Mouse (Mus musculus): ENCODE measurements around the gene BC049762. TPM values are rescaled to one million over a fixed set of nuclear protein-coding genes. Genes with fewer than 3 reads are reported as not detected.
A peak's percentile ranks its signal among the peaks of the same experiment; 100 is the strongest.

BC049762 gene
- polyA plus RNA-seq, 1 experiment from 2014 or later, result not detected

- peaks cover 6% of the 10 kb centered on the region for H3K9me3 ChIP-seq (ENCODE audit: control insufficient read depth, low read length)
- no peak overlapping the region for H3K4me2 ChIP-seq (ENCODE audit: low read length)
- H3K36me3 ChIP-seq (ENCODE audit: control insufficient read depth, insufficient read depth, low read length), result no peaks in the 10 kb centered on the region
- 52% methylated on average over 2 of the region's 2 CpGs for WGBS
- H3K9ac ChIP-seq (ENCODE audit: low read length), result no peak overlapping the region
- 0 out of 4 replicates have a peak overlapping the region, but pooled peaks of 1 of the 2 experiments have one; percentile 5 for H3K27ac ChIP-seq (replicated peaks in 1 of 2; ENCODE audit: control insufficient read depth in 1 of 2, insufficient read depth in 1 of 2, low read depth in 2 of 2, low read length in 2 of 2)
- peaks cover 3 to 8% of the 10 kb centered on the region in 2 experiments; a peak in 1 of 4 replicates for H3K4me1 ChIP-seq (ENCODE audit: control insufficient read depth in 2 of 2, insufficient read depth in 2 of 2, low read length in 2 of 2)
- ATAC-seq (ENCODE audit: insufficient number of reproducible peaks, insufficient read depth, low FRiP score, low read depth), result no peak
- H3K4me3 ChIP-seq (ENCODE audit: control insufficient read depth in 1 of 2, insufficient read depth in 1 of 2, low read depth in 1 of 2, low read length in 2 of 2), result no peak overlapping the region
- peaks cover 17% of the 10 kb centered on the region; the same call in 1 of the 2 replicates for H3K27me3 ChIP-seq (ENCODE audit: control insufficient read depth, insufficient read depth, low read length)
Observed at GRCm38 (mm10) chr11:51293956-51294530, 31.2 kb upstream of the BC049762 start.

- Histone ChIP-seq H3K4me2 (ENCODE audit: low read length) (peak overlapping the region; percentile 91), H3K36me3 (ENCODE audit: control insufficient read depth, insufficient read depth, low read length) (no peaks in the 10 kb centered on the region), H3K4me3 (ENCODE audit: control insufficient read depth in 1 of 2, insufficient read depth in 1 of 2, low read depth in 1 of 2, low read length in 2 of 2) (peak overlapping the region; percentile 60 to 90), H3K9ac (ENCODE audit: low read length) (peak overlapping the region; percentile 66), H3K27ac (replicated peaks in 1 of 2; ENCODE audit: control insufficient read depth in 1 of 2, insufficient read depth in 1 of 2, low read depth in 2 of 2, low read length in 2 of 2) (peak overlapping the region in 1 of 2 experiments; percentile 55; a peak in 2 of 4 replicates), H3K4me1 (ENCODE audit: control insufficient read depth in 2 of 2, insufficient read depth in 2 of 2, low read length in 2 of 2) (peaks cover 3 to 9% of the 10 kb centered on the region in 2 experiments; a peak in 1 of 4 replicates), H3K27me3 (ENCODE audit: control insufficient read depth, insufficient read depth, low read length) (peaks cover 17% of the 10 kb centered on the region; the same call in 1 of the 2 replicates), H3K9me3 (ENCODE audit: control insufficient read depth, low read length) (peaks cover 2% of the 10 kb centered on the region)
- peak; percentile 70 for ATAC-seq (ENCODE audit: insufficient number of reproducible peaks, insufficient read depth, low FRiP score, low read depth)
- 2% methylated on average over 67 of the region's 74 CpGs for WGBS
Observed at GRCm38 (mm10) chr11:51290066-51290955, 27.5 kb upstream of the BC049762 start.

GRCm38 (mm10) chr11:51289564-51290041 is 26.8 kb upstream of the BC049762 start, which contains the start of gene Col23a1:
TSS of gene Col23a1 (plus strand) at chr11:51289920.
- peaks cover under 1% of the 10 kb centered on the region; the same call in 1 of the 2 replicates for H3K36me3 ChIP-seq (ENCODE audit: control insufficient read depth, insufficient read depth, low read length)
- H3K4me3 ChIP-seq (ENCODE audit: control insufficient read depth in 1 of 2, insufficient read depth in 1 of 2, low read depth in 1 of 2, low read length in 2 of 2), result peak within 1 kb of the TSS; percentile 60 to 90
- H3K27me3 ChIP-seq (ENCODE audit: control insufficient read depth, insufficient read depth, low read length), result peaks cover 17% of the 10 kb centered on the region; the same call in 1 of the 2 replicates
- WGBS, result 2% methylated on average over 38 of the region's 38 CpGs
- H3K4me2 ChIP-seq (ENCODE audit: low read length), result peak within 1 kb of the TSS; percentile 91
- peak within 1 kb of the TSS; percentile 66 for H3K9ac ChIP-seq (ENCODE audit: low read length)
- ATAC-seq (ENCODE audit: insufficient number of reproducible peaks, insufficient read depth, low FRiP score, low read depth), result peak; percentile 90
- no peaks in the 10 kb centered on the region for H3K9me3 ChIP-seq (ENCODE audit: control insufficient read depth, low read length)
- H3K4me1 ChIP-seq (ENCODE audit: control insufficient read depth in 2 of 2, insufficient read depth in 2 of 2, low read length in 2 of 2), result peaks cover 3 to 9% of the 10 kb centered on the region in 2 experiments; a peak in 1 of 4 replicates
- peak within 1 kb of the TSS; percentile 55 to 69; a peak in 2 of 4 replicates for H3K27ac ChIP-seq (replicated peaks in 1 of 2; ENCODE audit: control insufficient read depth in 1 of 2, insufficient read depth in 1 of 2, low read depth in 2 of 2, low read length in 2 of 2)

- no peaks in the 10 kb centered on the region for H3K9me3 ChIP-seq (ENCODE audit: control insufficient read depth, low read length)
- no peak overlapping the region for H3K27ac ChIP-seq (replicated peaks in 1 of 2; ENCODE audit: control insufficient read depth in 1 of 2, insufficient read depth in 1 of 2, low read depth in 2 of 2, low read length in 2 of 2)
- 94% methylated on average over 1 of the region's 1 CpGs for WGBS
- ATAC-seq (ENCODE audit: insufficient number of reproducible peaks, insufficient read depth, low FRiP score, low read depth), result no peak
- no peaks in the 10 kb centered on the region for H3K27me3 ChIP-seq (ENCODE audit: control insufficient read depth, insufficient read depth, low read length)
- no peak overlapping the region for H3K4me3 ChIP-seq (ENCODE audit: control insufficient read depth in 1 of 2, insufficient read depth in 1 of 2, low read depth in 1 of 2, low read length in 2 of 2)
- peaks cover 92% of the 10 kb centered on the region for H3K36me3 ChIP-seq (ENCODE audit: control insufficient read depth, insufficient read depth, low read length)
- H3K4me2 ChIP-seq (ENCODE audit: low read length), result no peak overlapping the region
- no peaks in the 10 kb centered on the region for H3K4me1 ChIP-seq (ENCODE audit: control insufficient read depth in 2 of 2, insufficient read depth in 2 of 2, low read length in 2 of 2)
- H3K9ac ChIP-seq (ENCODE audit: low read length), result no peak overlapping the region
Observed at GRCm38 (mm10) chr11:51274418-51274817, 11.6 kb upstream of the BC049762 start.

DNA sequence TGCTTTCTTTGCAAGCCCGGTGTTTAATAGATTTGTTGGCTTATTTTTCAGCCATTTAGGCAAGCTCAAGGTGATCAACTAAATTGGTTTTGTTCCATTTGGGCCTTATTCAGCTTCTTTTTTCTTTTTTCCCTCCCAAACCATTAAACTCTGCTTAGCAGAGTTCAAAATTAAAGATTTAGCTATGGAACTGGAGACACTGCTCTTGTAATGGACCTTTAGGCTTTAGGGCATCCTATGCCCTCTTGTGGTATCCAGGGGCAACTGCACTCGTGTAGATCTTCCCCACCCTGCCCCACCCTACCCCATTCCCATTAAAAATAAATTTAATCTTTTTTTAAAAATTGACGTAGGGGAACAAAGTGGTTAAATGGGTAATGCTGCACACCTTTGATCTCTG is 2.5 kb upstream of the BC049762 start:
- no peak overlapping the region; the same call in 1 of the 2 replicates for H3K9ac ChIP-seq (ENCODE audit: low read length)
- peak overlapping the region in 1 of 2 experiments; percentile 95; a peak in 1 of 4 replicates for H3K4me3 ChIP-seq (ENCODE audit: control insufficient read depth in 1 of 2, insufficient read depth in 1 of 2, low read depth in 1 of 2, low read length in 2 of 2)

GRCm38 (mm10) chr11:51264352-51264751 is 1.5 kb upstream of the BC049762 start:
- WGBS, result 4% methylated on average over 6 of the region's 6 CpGs
- peak overlapping the region; percentile 9 to 98; a peak in 1 of 4 replicates for H3K27ac ChIP-seq (replicated peaks in 1 of 2; ENCODE audit: control insufficient read depth in 1 of 2, insufficient read depth in 1 of 2, low read depth in 2 of 2, low read length in 2 of 2)

More for the DNA sequence above, 2.5 kb upstream of the BC049762 start:
- Histone ChIP-seq H3K4me2 (ENCODE audit: low read length) (peak overlapping the region; percentile 74), H3K27ac (replicated peaks in 1 of 2; ENCODE audit: control insufficient read depth in 1 of 2, insufficient read depth in 1 of 2, low read depth in 2 of 2, low read length in 2 of 2) (no peak overlapping the region), H3K4me1 (ENCODE audit: control insufficient read depth in 2 of 2, insufficient read depth in 2 of 2, low read length in 2 of 2) (peaks cover 7 to 22% of the 10 kb centered on the region in 2 experiments; a peak in 3 of 4 replicates), H3K27me3 (ENCODE audit: control insufficient read depth, insufficient read depth, low read length) (no peaks in the 10 kb centered on the region), H3K9me3 (ENCODE audit: control insufficient read depth, low read length) (no peaks in the 10 kb centered on the region), H3K36me3 (ENCODE audit: control insufficient read depth, insufficient read depth, low read length) (peaks cover 29% of the 10 kb centered on the region)
- WGBS, result 48% methylated on average over 3 of the region's 3 CpGs
- no peak for ATAC-seq (ENCODE audit: insufficient number of reproducible peaks, insufficient read depth, low FRiP score, low read depth)

GRCm38 (mm10) chr11:51263286-51263831 is 513 bp upstream of the BC049762 start:
- peak; percentile 55 for ATAC-seq (ENCODE audit: insufficient number of reproducible peaks, insufficient read depth, low FRiP score, low read depth)
- Histone ChIP-seq H3K4me2 (ENCODE audit: low read length) (peak overlapping the region; percentile 74), H3K36me3 (ENCODE audit: control insufficient read depth, insufficient read depth, low read length) (peaks cover 15% of the 10 kb centered on the region), H3K4me3 (ENCODE audit: control insufficient read depth in 1 of 2, insufficient read depth in 1 of 2, low read depth in 1 of 2, low read length in 2 of 2) (peak overlapping the region; percentile 82 to 95), H3K27me3 (ENCODE audit: control insufficient read depth, insufficient read depth, low read length) (no peaks in the 10 kb centered on the region), H3K9me3 (ENCODE audit: control insufficient read depth, low read length) (no peaks in the 10 kb centered on the region), H3K9ac (ENCODE audit: low read length) (peak overlapping the region; percentile 99), H3K4me1 (ENCODE audit: control insufficient read depth in 2 of 2, insufficient read depth in 2 of 2, low read length in 2 of 2) (peaks cover 7 to 19% of the 10 kb centered on the region in 2 experiments; a peak in 3 of 4 replicates), H3K27ac (replicated peaks in 1 of 2; ENCODE audit: control insufficient read depth in 1 of 2, insufficient read depth in 1 of 2, low read depth in 2 of 2, low read length in 2 of 2) (peak overlapping the region; percentile 95 to 98)
- WGBS, result under 1% methylated on average over 50 of the region's 50 CpGs

More at GRCm38 (mm10) chr11:51264352-51264751, 1.5 kb upstream of the BC049762 start:
- H3K27me3 ChIP-seq (ENCODE audit: control insufficient read depth, insufficient read depth, low read length), result no peaks in the 10 kb centered on the region
- H3K9me3 ChIP-seq (ENCODE audit: control insufficient read depth, low read length), result no peaks in the 10 kb centered on the region
- peak overlapping the region; percentile 74 for H3K4me2 ChIP-seq (ENCODE audit: low read length)
- no peak for ATAC-seq (ENCODE audit: insufficient number of reproducible peaks, insufficient read depth, low FRiP score, low read depth)
- peak overlapping the region; percentile 29 to 95 for H3K4me3 ChIP-seq (ENCODE audit: control insufficient read depth in 1 of 2, insufficient read depth in 1 of 2, low read depth in 1 of 2, low read length in 2 of 2)
- H3K4me1 ChIP-seq (ENCODE audit: control insufficient read depth in 2 of 2, insufficient read depth in 2 of 2, low read length in 2 of 2), result peaks cover 7 to 21% of the 10 kb centered on the region in 2 experiments; a peak in 3 of 4 replicates
- H3K9ac ChIP-seq (ENCODE audit: low read length), result peak overlapping the region; percentile 99
- H3K36me3 ChIP-seq (ENCODE audit: control insufficient read depth, insufficient read depth, low read length), result peaks cover 22% of the 10 kb centered on the region
